Mouse (Mus musculus) erythroblast, embryonic 14.5 days (primary cell): Measurements from ENCODE around the gene Tmem108.

Experiments
- GATA1 ChIP-seq: IDR thresholded peaks from 2 replicates; pipeline ENCODE4 v1.6.1; 2012; ENCODE audit warnings: low read length, inconsistent platforms, mixed read lengths
- TAL1 ChIP-seq: IDR thresholded peaks from 3 replicates; pipeline ENCODE4 v1.6.1; 2012; ENCODE audit warnings: low read length, inconsistent platforms, mixed read lengths

- TF ChIP-seq TAL1 (no peak), GATA1 (no peak)
Measured at GRCm38 (mm10) chr9:103545271-103545670, 216.4 kb downstream of the Tmem108 start.
